Mouse (Mus musculus) liver, adult 2 months (tissue): ENCODE results near the gene Dhx37.
A peak's percentile ranks its signal among the peaks of the same experiment; 100 is the strongest.

Experiments
- CTCF ChIP-seq: fragments of 200-500 bp; IDR thresholded peaks from 2 replicates; pipeline ENCODE4 v1.5.1; 2011; ENCODE audit warnings: low read depth, low read length, control low read depth
- POLR2A ChIP-seq: fragments of 200-500 bp; IDR thresholded peaks from 2 replicates; pipeline ENCODE4 v1.6.1; 2011; ENCODE audit warnings: low read length, control low read depth; ENCODE audit not compliant: insufficient read depth; ENCODE audit errors: extremely low read depth

- TF ChIP-seq CTCF, result 0 out of 2 replicates have a peak, but pooled peaks have one; percentile 22
- TF ChIP-seq POLR2A, result 0 out of 2 replicates have a peak, but pooled peaks have one; percentile 1
These were observed 42.3 kb upstream of the Dhx37 start for GRCm38 (mm10) chr5:125476286-125476625.
